Mouse (Mus musculus): ENCODE measurements around the gene Raver2. TPM values are rescaled to one million over a fixed set of nuclear protein-coding genes. Genes with fewer than 3 reads are reported as not detected.
"Not testable (repeated sequence)": the region's sequence is repeated elsewhere in the genome, so short reads cannot be mapped to it uniquely, and the experiment has no call there.

Gene Raver2
- polyA plus RNA-seq, 1 experiment from 2014 or later, result 3.2 TPM

- H3K4me3 ChIP-seq, result no peak overlapping the region
- no peaks in the 10 kb centered on the region for H3K36me3 ChIP-seq
- H3K27me3 ChIP-seq, result no peaks in the 10 kb centered on the region; the same call in 1 of the 2 replicates
- H3K4me1 ChIP-seq (replicated peaks), result peaks cover 9% of the 10 kb centered on the region
- no peak overlapping the region for H3K9ac ChIP-seq
- H3K27ac ChIP-seq, result no peak overlapping the region
- no peaks in the 10 kb centered on the region for H3K9me3 ChIP-seq (replicated peaks)
- no peak for ATAC-seq (replicated peaks; ENCODE audit: insufficient number of reproducible peaks, insufficient read depth, low FRiP score, low read depth)
- H3K4me2 ChIP-seq, result no peak overlapping the region
- 66% methylated on average over 5 of the region's 5 CpGs for WGBS
Measured at GRCm38 (mm10) chr4:101066401-101066800, 2.4 kb upstream of the Raver2 start.

DNA sequence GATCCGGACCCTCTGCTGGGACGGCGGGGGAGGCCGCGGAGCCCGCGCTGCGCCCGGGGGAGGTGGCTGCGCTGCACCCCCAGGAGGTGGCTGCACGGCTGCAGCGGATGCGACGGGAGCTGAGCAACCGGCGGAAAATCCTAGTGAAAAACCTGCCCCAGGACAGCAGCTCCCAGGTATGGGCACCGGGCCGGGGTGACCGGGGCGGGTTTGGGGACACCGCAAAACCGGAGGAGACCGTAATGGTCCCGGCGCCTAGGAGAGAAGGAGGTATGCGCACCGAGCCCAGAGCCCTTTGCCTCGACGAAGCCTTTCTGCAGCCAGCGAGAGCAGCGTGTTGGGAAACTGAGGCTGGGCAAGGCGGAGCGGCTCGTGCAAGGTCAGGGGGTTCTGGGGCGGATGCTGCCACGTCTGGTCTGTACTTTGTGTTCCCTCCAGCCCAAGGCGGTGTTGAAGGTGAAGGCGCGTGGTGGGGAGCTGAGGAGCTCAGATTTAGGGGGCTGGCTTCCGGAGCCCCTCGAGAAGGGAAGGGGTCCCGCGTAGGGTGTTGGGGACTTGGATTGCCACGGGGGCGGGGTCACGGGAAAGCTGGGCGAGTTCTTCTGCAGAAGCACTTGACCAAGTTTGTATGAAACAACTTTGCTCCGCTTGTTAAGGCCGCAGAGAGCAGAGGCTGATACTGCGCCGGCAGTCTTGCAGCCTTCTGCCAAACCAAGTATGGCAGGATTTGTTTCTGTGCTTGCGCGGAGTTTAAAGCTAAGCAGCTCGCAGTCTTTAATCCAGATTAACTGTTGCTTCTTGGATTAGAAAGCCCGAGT, 580 bp downstream of the Raver2 start:
- Histone ChIP-seq H3K27me3 (no peaks in the 10 kb centered on the region; the same call in 1 of the 2 replicates), H3K36me3 (no peaks in the 10 kb centered on the region), H3K4me3 (peak overlapping the region; percentile 87), H3K27ac (peak overlapping the region; percentile 44; the same call in 1 of the 2 replicates), H3K4me2 (peak overlapping the region; percentile 98), H3K9me3 (replicated peaks) (no peaks in the 10 kb centered on the region), H3K4me1 (replicated peaks) (peaks cover 9% of the 10 kb centered on the region), H3K9ac (peak overlapping the region; percentile 80)
- ATAC-seq (replicated peaks; ENCODE audit: insufficient number of reproducible peaks, insufficient read depth, low FRiP score, low read depth), result peak; percentile 60
- under 1% methylated on average over 55 of the region's 55 CpGs for WGBS

DNA sequence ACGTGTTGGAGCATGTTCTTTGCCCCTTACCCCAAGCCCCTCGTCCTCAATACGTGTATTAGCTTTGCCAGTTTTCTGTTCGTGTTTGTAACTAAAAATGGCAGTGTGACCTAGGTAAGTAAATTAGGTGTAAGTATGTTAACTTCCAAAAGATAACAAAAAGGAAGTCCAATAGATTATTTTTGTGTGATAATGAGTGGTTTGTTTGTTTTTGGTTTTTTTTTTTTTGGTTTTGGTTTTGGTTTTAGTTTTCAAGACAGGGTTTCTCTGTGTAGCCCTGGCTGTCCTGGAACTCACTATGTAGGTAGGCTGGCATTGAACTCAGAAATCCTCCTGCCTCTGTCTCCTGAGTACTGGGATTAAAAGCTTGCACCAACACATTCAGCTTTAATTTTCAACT, 2.8 kb downstream of the Raver2 start:
- H3K36me3 ChIP-seq, result no peaks in the 10 kb centered on the region
- no peaks in the 10 kb centered on the region for H3K9me3 ChIP-seq (replicated peaks)
- no peak overlapping the region for H3K9ac ChIP-seq
- WGBS, result 75% methylated on average over 4 of the region's 4 CpGs
- no peak overlapping the region for H3K4me2 ChIP-seq
- H3K4me3 ChIP-seq, result no peak overlapping the region
- peaks cover 9% of the 10 kb centered on the region for H3K4me1 ChIP-seq (replicated peaks)
- no peak for ATAC-seq (replicated peaks; ENCODE audit: insufficient number of reproducible peaks, insufficient read depth, low FRiP score, low read depth)
- H3K27ac ChIP-seq, result no peak overlapping the region
- H3K27me3 ChIP-seq, result no peaks in the 10 kb centered on the region; the same call in 1 of the 2 replicates

GRCm38 (mm10) chr4:101076425-101076824, 7.6 kb downstream of the Raver2 start:
- no peaks in the 10 kb centered on the region for H3K36me3 ChIP-seq
- no peak for ATAC-seq (replicated peaks; ENCODE audit: insufficient number of reproducible peaks, insufficient read depth, low FRiP score, low read depth)
- H3K27ac ChIP-seq, result no peak overlapping the region
- whole genome bisulfite sequencing, result 52% methylated on average over 3 of the region's 3 CpGs
- H3K4me1 ChIP-seq (replicated peaks), result 0 out of 2 replicates have a peak, but pooled peaks cover 6% of the 10 kb centered on the region
- H3K4me2 ChIP-seq, result no peak overlapping the region
- H3K27me3 ChIP-seq, result no peaks in the 10 kb centered on the region
- H3K9me3 ChIP-seq (replicated peaks), result no peaks in the 10 kb centered on the region
- H3K4me3 ChIP-seq, result no peak overlapping the region
- H3K9ac ChIP-seq, result no peak overlapping the region

DNA sequence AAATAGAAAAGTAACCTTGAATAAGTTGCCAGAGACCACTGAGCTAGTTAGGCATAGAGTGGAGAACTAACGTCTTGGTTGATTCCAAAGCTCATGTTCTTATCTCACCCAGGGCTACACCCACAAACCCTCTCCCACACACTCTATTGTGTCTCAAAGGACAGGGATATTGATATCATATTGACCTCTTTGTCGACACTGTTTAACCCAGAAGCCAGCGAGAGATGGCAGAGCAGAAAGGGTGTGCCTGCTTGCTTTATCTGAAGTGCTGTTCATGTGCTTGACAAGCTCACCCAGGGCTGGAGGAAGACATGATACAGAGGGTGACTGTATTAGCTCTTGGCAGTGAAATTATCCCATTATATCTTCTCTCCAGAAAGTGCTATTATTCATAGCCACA, 11.2 kb downstream of the Raver2 start:
- Histone ChIP-seq H3K9me3 (replicated peaks) (no peaks in the 10 kb centered on the region), H3K27ac (no peak overlapping the region), H3K4me3 (no peak overlapping the region), H3K4me1 (replicated peaks) (peaks cover 8% of the 10 kb centered on the region; the same call in 1 of the 2 replicates), H3K27me3 (no peaks in the 10 kb centered on the region), H3K4me2 (no peak overlapping the region), H3K9ac (no peak overlapping the region), H3K36me3 (no peaks in the 10 kb centered on the region)
- 16% methylated on average over 3 of the region's 3 CpGs for WGBS
- ATAC-seq (replicated peaks; ENCODE audit: insufficient number of reproducible peaks, insufficient read depth, low FRiP score, low read depth), result no peak

DNA sequence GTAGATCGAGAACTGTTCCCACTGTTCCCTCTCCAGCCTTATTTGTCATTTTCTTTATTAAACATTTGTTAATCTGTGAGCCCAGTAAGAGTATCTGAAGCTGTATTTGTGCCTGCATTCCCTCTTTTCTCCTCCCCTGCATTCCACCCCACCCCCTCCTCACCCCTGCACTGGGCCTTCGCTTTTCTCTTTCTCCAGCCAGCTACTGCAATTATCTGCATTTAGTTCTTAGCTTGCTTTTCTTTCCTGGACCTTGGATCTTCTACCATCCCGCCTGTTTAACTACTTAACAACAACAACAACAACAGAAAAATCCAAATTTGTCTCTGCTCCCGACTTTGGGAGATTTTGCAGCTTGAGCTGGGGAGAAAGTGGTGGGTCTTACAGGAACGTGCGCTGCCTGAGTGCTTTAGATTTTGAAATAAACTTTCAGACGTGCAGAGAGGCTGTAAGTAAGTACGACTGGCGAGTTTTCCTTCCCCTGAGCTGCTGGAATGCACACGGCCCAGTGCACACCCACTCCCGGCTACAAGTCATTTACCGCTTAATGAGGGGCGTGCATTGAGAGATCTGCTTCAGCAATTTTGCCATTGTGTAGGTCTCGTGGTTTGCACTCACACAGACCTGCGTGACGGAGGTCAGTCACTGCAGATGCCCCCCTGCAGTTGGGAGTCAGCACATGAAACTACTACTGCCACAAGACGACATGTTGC, 13.5 kb downstream of the Raver2 start:
- WGBS, result 51% methylated on average over 17 of the region's 17 CpGs
- H3K27ac ChIP-seq, result peak overlapping the region; percentile 42; the same call in 1 of the 2 replicates

GRCm38 (mm10) chr4:101084863-101085262, 16.1 kb downstream of the Raver2 start:
- Histone ChIP-seq H3K9me3 (replicated peaks) (no peaks in the 10 kb centered on the region), H3K9ac (no peak overlapping the region), H3K4me3 (no peak overlapping the region), H3K36me3 (no peaks in the 10 kb centered on the region), H3K27me3 (no peaks in the 10 kb centered on the region), H3K4me1 (replicated peaks) (peaks cover 8% of the 10 kb centered on the region; the same call in 1 of the 2 replicates), H3K27ac (no peak overlapping the region), H3K4me2 (no peak overlapping the region)
- WGBS, result 88% methylated on average over 4 of the region's 4 CpGs
- no peak for ATAC-seq (replicated peaks; ENCODE audit: insufficient number of reproducible peaks, insufficient read depth, low FRiP score, low read depth)

More for the DNA sequence above, 13.5 kb downstream of the Raver2 start:
- H3K9me3 ChIP-seq (replicated peaks), result no peaks in the 10 kb centered on the region
- no peak overlapping the region for H3K4me3 ChIP-seq
- no peak overlapping the region for H3K9ac ChIP-seq
- H3K36me3 ChIP-seq, result no peaks in the 10 kb centered on the region
- ATAC-seq (replicated peaks; ENCODE audit: insufficient number of reproducible peaks, insufficient read depth, low FRiP score, low read depth), result no peak
- H3K27me3 ChIP-seq, result no peaks in the 10 kb centered on the region
- H3K4me1 ChIP-seq (replicated peaks), result peaks cover 8% of the 10 kb centered on the region; the same call in 1 of the 2 replicates
- no peak overlapping the region; the same call in 1 of the 2 replicates for H3K4me2 ChIP-seq

GRCm38 (mm10) chr4:101086040-101086439, 17.3 kb downstream of the Raver2 start:
- no peak for ATAC-seq (replicated peaks; ENCODE audit: insufficient number of reproducible peaks, insufficient read depth, low FRiP score, low read depth)
- 51% methylated on average over 3 of the region's 3 CpGs for WGBS

DNA sequence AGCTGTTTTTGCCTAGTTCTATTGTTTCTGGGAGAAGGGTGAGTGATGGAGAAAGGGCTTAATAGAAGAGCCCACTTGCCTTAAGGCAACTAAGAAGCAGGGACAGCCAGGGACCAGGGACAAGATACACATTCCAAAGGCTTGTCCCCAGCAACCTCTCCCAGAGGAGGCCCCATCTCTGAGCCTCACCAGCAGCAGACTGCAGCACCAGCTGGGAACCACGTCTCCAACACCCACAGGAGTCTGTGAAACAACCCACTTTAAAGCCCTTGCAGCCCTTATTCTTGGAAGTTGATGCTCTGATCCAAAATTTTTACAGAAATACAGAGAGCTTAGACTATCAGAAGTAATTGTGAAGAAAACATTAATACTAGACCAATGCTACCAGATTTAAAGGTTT, 18.9 kb downstream of the Raver2 start:
- Histone ChIP-seq H3K4me3 (no peak overlapping the region), H3K27me3 (no peaks in the 10 kb centered on the region), H3K9me3 (replicated peaks) (no peaks in the 10 kb centered on the region), H3K36me3 (no peaks in the 10 kb centered on the region), H3K27ac (no peak overlapping the region), H3K4me1 (replicated peaks) (no peaks in the 10 kb centered on the region), H3K4me2 (no peak overlapping the region), H3K9ac (no peak overlapping the region)
- ATAC-seq (replicated peaks; ENCODE audit: insufficient number of reproducible peaks, insufficient read depth, low FRiP score, low read depth), result no peak
- WGBS, result 47% methylated on average over 1 of the region's 1 CpGs

More at GRCm38 (mm10) chr4:101086040-101086439, 17.3 kb downstream of the Raver2 start:
- Histone ChIP-seq H3K27me3 (no peaks in the 10 kb centered on the region), H3K4me2 (no peak overlapping the region), H3K4me1 (replicated peaks) (peaks cover 4% of the 10 kb centered on the region; the same call in 1 of the 2 replicates), H3K9me3 (replicated peaks) (no peaks in the 10 kb centered on the region), H3K4me3 (no peak overlapping the region), H3K9ac (no peak overlapping the region), H3K36me3 (no peaks in the 10 kb centered on the region), H3K27ac (no peak overlapping the region)

DNA sequence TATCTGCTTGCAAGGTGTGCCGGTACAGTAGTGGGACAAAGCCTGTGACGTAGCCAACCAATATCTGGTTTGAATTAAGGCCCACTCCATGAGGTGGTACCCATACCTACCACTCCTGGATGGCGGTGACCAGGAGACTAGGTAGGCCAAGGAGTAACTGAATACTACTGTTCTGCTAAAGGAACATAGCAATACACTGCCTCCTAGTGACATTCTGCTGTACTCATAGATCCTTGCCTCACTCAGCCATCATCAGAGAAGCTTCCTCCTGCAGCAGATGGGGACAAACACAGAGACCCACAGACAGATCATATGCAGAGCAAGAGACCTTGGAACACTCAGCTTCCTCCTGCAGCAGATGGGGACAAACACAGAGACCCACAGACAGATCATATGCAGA, 21.8 kb downstream of the Raver2 start:
- ATAC-seq (replicated peaks; ENCODE audit: insufficient number of reproducible peaks, insufficient read depth, low FRiP score, low read depth); H3K27ac ChIP-seq; H3K9me3 ChIP-seq (replicated peaks); H3K36me3 ChIP-seq; H3K9ac ChIP-seq; H3K4me1 ChIP-seq (replicated peaks); H3K27me3 ChIP-seq; H3K4me2 ChIP-seq; H3K4me3 ChIP-seq: not testable (repeated sequence)
- WGBS, result 95% methylated on average over 3 of the region's 3 CpGs

- WGBS, result 37% methylated on average over 10 of the region's 10 CpGs
Measured at GRCm38 (mm10) chr4:101093292-101093691, 24.5 kb downstream of the Raver2 start.

More at GRCm38 (mm10) chr4:101093292-101093691, 24.5 kb downstream of the Raver2 start:
- Histone ChIP-seq H3K27me3 (no peaks in the 10 kb centered on the region), H3K36me3 (no peaks in the 10 kb centered on the region), H3K4me3 (no peak overlapping the region), H3K4me1 (replicated peaks) (peaks cover 6% of the 10 kb centered on the region), H3K9me3 (replicated peaks) (no peaks in the 10 kb centered on the region), H3K4me2 (no peak overlapping the region), H3K9ac (no peak overlapping the region), H3K27ac (no peak overlapping the region)
- ATAC-seq (replicated peaks; ENCODE audit: insufficient number of reproducible peaks, insufficient read depth, low FRiP score, low read depth), result no peak
